Mouse (Mus musculus): Measurements from ENCODE around the gene Apex2. TPM values are rescaled to one million over a fixed set of nuclear protein-coding genes. Genes with fewer than 3 reads are reported as not detected.

Gene Apex2
- total and polyA plus RNA-seq, 3 experiments: 8.0 to 15.6 (median 9.6) TPM

- Histone ChIP-seq H3K79me2 (replicated peaks; ENCODE audit: control insufficient read depth, extremely low read depth, insufficient read depth, poor library complexity, severe bottlenecking) (no peaks in the 10 kb centered on the region), H3K27ac (ENCODE audit: insufficient read depth, low read depth) (no peak overlapping the region), H3K9ac (ENCODE audit: insufficient read depth, low read depth) (no peak overlapping the region), H3K4me2 (ENCODE audit: insufficient read depth, low read depth, poor library complexity, severe bottlenecking) (no peak overlapping the region), H3K36me3 (replicated peaks in 1 of 2; ENCODE audit: control insufficient read depth in 1 of 2, insufficient read depth in 1 of 2, low read length in 1 of 2) (peaks cover 0 to 2% of the 10 kb centered on the region in 2 experiments), H3K9me3 (replicated peaks; ENCODE audit: low read length) (no peaks in the 10 kb centered on the region), H3K27me3 (replicated peaks) (no peaks in the 10 kb centered on the region), H3K4me1 (ENCODE audit: control insufficient read depth in 1 of 2, insufficient read depth in 2 of 2) (no peaks in the 10 kb centered on the region), H3K4me3 (replicated peaks in 1 of 3; ENCODE audit: low read depth in 2 of 3, low read length in 2 of 3, poor library complexity in 1 of 3) (no peak overlapping the region)
- TF ChIP-seq SMC3 (IDR thresholded peaks at IDR 0.05; ENCODE audit: low read depth, low read length) (no peak), CTCF (conservative IDR thresholded peaks at IDR 0.05 in 1 of 2, IDR thresholded peaks at IDR 0.05 in 1 of 2; ENCODE audit: low read depth in 2 of 2, low read length in 2 of 2) (no peak), USF1 (IDR thresholded peaks at IDR 0.05; ENCODE audit: low read depth, low read length) (no peak), UBTF (IDR thresholded peaks at IDR 0.05; ENCODE audit: low read depth, low read length) (no peak), MXI1 (IDR thresholded peaks at IDR 0.05; ENCODE audit: low read depth, low read length) (no peak), E2F4 (IDR thresholded peaks at IDR 0.05; ENCODE audit: insufficient replicate concordance, low read depth, low read length) (no peak), JUN (IDR thresholded peaks at IDR 0.05; ENCODE audit: insufficient read depth, low read depth, low read length) (no peak), EP300 (IDR thresholded peaks at IDR 0.05; ENCODE audit: low read length) (no peak), ZKSCAN1 (IDR thresholded peaks at IDR 0.05; ENCODE audit: borderline replicate concordance, low read depth, low read length) (no peak), SIN3A (IDR thresholded peaks at IDR 0.05; ENCODE audit: low read length) (no peak), RCOR1 (conservative IDR thresholded peaks at IDR 0.05; ENCODE audit: low read depth, low read length) (no peak), HCFC1 (IDR thresholded peaks at IDR 0.05; ENCODE audit: low read depth, low read length) (no peak), NELFE (IDR thresholded peaks at IDR 0.05; ENCODE audit: low read depth, low read length) (no peak), USF2 (conservative IDR thresholded peaks at IDR 0.05; ENCODE audit: low read depth, low read length) (no peak), TCF12 (IDR thresholded peaks at IDR 0.05; ENCODE audit: low read depth, low read length) (no peak), NRF1 (IDR thresholded peaks at IDR 0.05; ENCODE audit: low read depth, low read length) (no peak), KAT2A (IDR thresholded peaks at IDR 0.05; ENCODE audit: insufficient replicate concordance, low read length) (no peak), RAD21 (IDR thresholded peaks at IDR 0.05; ENCODE audit: low read depth, low read length) (no peak), CHD1 (IDR thresholded peaks at IDR 0.05; ENCODE audit: low read depth, low read length) (no peak), POLR2A (IDR thresholded peaks at IDR 0.05; ENCODE audit: low read depth, low read length) (no peak)
- in situ Hi-C loops (cut with MboI; ENCODE audit: low pct_ligation_motif_present, low pct_unique_long_range_greater_than_20kb, low sequenced_read_pairs) (no loop called here), dilution Hi-C loops (cut with MboI; ENCODE audit: extremely low pct_ligation_motif_present, extremely low pct_unique_long_range_greater_than_20kb, low sequenced_read_pairs) (no loop called here)
- DNase-seq (ENCODE audit: extremely low read depth): no peak
These were observed 75.5 kb downstream of the Apex2 start for GRCm38 (mm10) chrX:150514127-150514526.

- in situ Hi-C loops (cut with MboI; ENCODE audit: low pct_ligation_motif_present, low pct_unique_long_range_greater_than_20kb, low sequenced_read_pairs): no loop called here
- no peaks in the 10 kb centered on the region for H3K4me1 ChIP-seq (ENCODE audit: control insufficient read depth in 1 of 2, insufficient read depth in 2 of 2)
- H3K4me2 ChIP-seq (ENCODE audit: insufficient read depth, low read depth, poor library complexity, severe bottlenecking): no peak overlapping the region
- H3K27ac ChIP-seq (ENCODE audit: insufficient read depth, low read depth): no peak overlapping the region
- H3K27me3 ChIP-seq (replicated peaks): no peaks in the 10 kb centered on the region
- H3K36me3 ChIP-seq (replicated peaks in 1 of 2; ENCODE audit: control insufficient read depth in 1 of 2, insufficient read depth in 1 of 2, low read length in 1 of 2): peaks cover 3 to 8% of the 10 kb centered on the region in 2 experiments
- H3K4me3 ChIP-seq (replicated peaks in 1 of 3; ENCODE audit: low read depth in 2 of 3, low read length in 2 of 3, poor library complexity in 1 of 3): no peak overlapping the region
- dilution Hi-C loops (cut with MboI; ENCODE audit: extremely low pct_ligation_motif_present, extremely low pct_unique_long_range_greater_than_20kb, low sequenced_read_pairs): no loop called here
- H3K79me2 ChIP-seq (replicated peaks; ENCODE audit: control insufficient read depth, extremely low read depth, insufficient read depth, poor library complexity, severe bottlenecking): no peaks in the 10 kb centered on the region
- no peak for TF ChIP-seq IRF4 (IDR thresholded peaks at IDR 0.05; ENCODE audit: low read depth, low read length)
- TF ChIP-seq NELFE (IDR thresholded peaks at IDR 0.05; ENCODE audit: low read depth, low read length): no peak
- TF ChIP-seq PAX5 (IDR thresholded peaks at IDR 0.05; ENCODE audit: low read length): no peak
- TF ChIP-seq MAFK (IDR thresholded peaks at IDR 0.05; ENCODE audit: insufficient replicate concordance, low read length): no peak
- no peak for TF ChIP-seq JUND (conservative IDR thresholded peaks at IDR 0.05; ENCODE audit: low read depth, low read length)
- no peak for TF ChIP-seq TCF12 (IDR thresholded peaks at IDR 0.05; ENCODE audit: low read depth, low read length)
- no peak for TF ChIP-seq POLR2A (IDR thresholded peaks at IDR 0.05; ENCODE audit: low read depth, low read length)
- no peak for TF ChIP-seq ETS1 (conservative IDR thresholded peaks at IDR 0.05; ENCODE audit: low read depth, low read length)
- no peak for TF ChIP-seq EP300 (IDR thresholded peaks at IDR 0.05; ENCODE audit: low read length)
- TF ChIP-seq NRF1 (IDR thresholded peaks at IDR 0.05; ENCODE audit: low read depth, low read length): no peak
- no peak for TF ChIP-seq BHLHE40 (IDR thresholded peaks at IDR 0.05; ENCODE audit: low read depth, low read length)
- no peak for TF ChIP-seq ELF1 (IDR thresholded peaks at IDR 0.05; ENCODE audit: low read depth, low read length)
- TF ChIP-seq MAZ (IDR thresholded peaks at IDR 0.05; ENCODE audit: low read depth, low read length): no peak
- TF ChIP-seq MAX (IDR thresholded peaks at IDR 0.05; ENCODE audit: low read length): no peak
- TF ChIP-seq POLR2AphosphoS2 (IDR thresholded peaks at IDR 0.05; ENCODE audit: low read depth, low read length): no peak
- no peak for TF ChIP-seq USF2 (conservative IDR thresholded peaks at IDR 0.05; ENCODE audit: low read depth, low read length)
- no peak for TF ChIP-seq ZMIZ1 (IDR thresholded peaks at IDR 0.05; ENCODE audit: low read depth, low read length)
- DNase-seq (ENCODE audit: extremely low read depth): peak; percentile 3
- no peaks in the 10 kb centered on the region for H3K9me3 ChIP-seq (replicated peaks; ENCODE audit: low read length)
- H3K9ac ChIP-seq (ENCODE audit: insufficient read depth, low read depth): no peak overlapping the region
These were observed 78.4 kb downstream of the Apex2 start for GRCm38 (mm10) chrX:150511274-150511673.

All from CH12.LX (cell line).